Mouse (Mus musculus): ENCODE measurements around the gene Rdh7. TPM values are rescaled to one million over a fixed set of nuclear protein-coding genes. Genes with fewer than 3 reads are reported as not detected.

Rdh7 gene
- polyA plus RNA-seq, 3 experiments from 2014 or later = not detected

Other genes starting within 250 kb of the Rdh7 start
- 100 to 1,000 TPM; 148 to 195 (median 176) TPM for gene Stat6, start 245.8 kb downstream of the Rdh7 start, polyA plus RNA-seq (2017; shearing (Covaris generic))
- 1 to 10 TPM; 3.7 to 5.9 (median 5.7) TPM for gene Nemp1, start 221.9 kb downstream of the Rdh7 start, polyA plus RNA-seq (2017; shearing (Covaris generic))
- gene Nab2, start 220.2 kb downstream of the Rdh7 start, polyA plus RNA-seq (2017; shearing (Covaris generic)) = 1 to 10 TPM; 7.5 to 9.5 (median 7.8) TPM
- not detected for gene Myo1a, start 183.6 kb downstream of the Rdh7 start, polyA plus RNA-seq (2017; shearing (Covaris generic))
- not detected for gene Tac2, start 164.3 kb downstream of the Rdh7 start, polyA plus RNA-seq (2017; shearing (Covaris generic))
- gene Zbtb39, start 149.3 kb downstream of the Rdh7 start, polyA plus RNA-seq (2017; shearing (Covaris generic)) = under 1 TPM; 0.31 to 0.95 (median 0.64) TPM
- gene Gpr182, start 137.1 kb downstream of the Rdh7 start, polyA plus RNA-seq (2017; shearing (Covaris generic)) = under 1 TPM; 0.14 to 0.44 (median 0.37) TPM
- under 1 TPM in 2 of 3 experiments, not detected in 1; 0.28 TPM for gene Rdh1, start 129.1 kb downstream of the Rdh7 start, polyA plus RNA-seq (2017; shearing (Covaris generic))
- gene Rdh16f1, start 129.0 kb downstream of the Rdh7 start, polyA plus RNA-seq (2017; shearing (Covaris generic)) = 1 to 10 TPM in 1 of 3 experiments, under 1 TPM in 1, not detected in 1; 0.36 to 1.1 TPM
- gene Rdh9, start 112.4 kb downstream of the Rdh7 start, polyA plus RNA-seq (2017; shearing (Covaris generic)) = 1 to 10 TPM in 1 of 3 experiments, not detected in 2; 1.3 TPM
- not detected for gene Rdh16, start 87.7 kb downstream of the Rdh7 start, polyA plus RNA-seq (2017; shearing (Covaris generic))
- not detected for gene Rdh19, start 38.9 kb downstream of the Rdh7 start, polyA plus RNA-seq (2017; shearing (Covaris generic))
- not detected for gene Rdh16f2, start 22.3 kb downstream of the Rdh7 start, polyA plus RNA-seq (2017; shearing (Covaris generic))
- not detected for gene Sdr9c7, start 9.7 kb upstream of the Rdh7 start, polyA plus RNA-seq (2017; shearing (Covaris generic))
- not detected for gene Hsd17b6, start 118.8 kb upstream of the Rdh7 start, polyA plus RNA-seq (2017; shearing (Covaris generic))
- gene Prim1, start 126.4 kb upstream of the Rdh7 start, polyA plus RNA-seq (2017; shearing (Covaris generic)) = 10 to 100 TPM; 18.1 to 73.7 (median 18.2) TPM
- 1,000 to 10,000 TPM in 2 of 3 experiments, 100 to 1,000 TPM in 1; 923 to 1,212 (median 1,047) TPM for gene Naca, start 146.8 kb upstream of the Rdh7 start, polyA plus RNA-seq (2017; shearing (Covaris generic))
- gene Ptges3, start 170.1 kb upstream of the Rdh7 start, polyA plus RNA-seq (2017; shearing (Covaris generic)) = 100 to 1,000 TPM; 186 to 360 (median 347) TPM
- gene Atp5b, start 194.5 kb upstream of the Rdh7 start, polyA plus RNA-seq (2017; shearing (Covaris generic)) = 100 to 1,000 TPM; 459 to 529 (median 464) TPM
- 10 to 100 TPM; 37.9 to 63.7 (median 44.3) TPM for gene Baz2a, start 202.8 kb upstream of the Rdh7 start, polyA plus RNA-seq (2017; shearing (Covaris generic))

All from inflammation-experienced regulatory T-cells, adult 6 months (primary cell).